Mouse (Mus musculus): ENCODE measurements at regions not wholly inside any gene's neighbourhood (a gene's known extent, or its start where the extent isn't known, plus 50 kb on each side); places are given as distances from the start of the nearest gene placed in this dataset.

DNA sequence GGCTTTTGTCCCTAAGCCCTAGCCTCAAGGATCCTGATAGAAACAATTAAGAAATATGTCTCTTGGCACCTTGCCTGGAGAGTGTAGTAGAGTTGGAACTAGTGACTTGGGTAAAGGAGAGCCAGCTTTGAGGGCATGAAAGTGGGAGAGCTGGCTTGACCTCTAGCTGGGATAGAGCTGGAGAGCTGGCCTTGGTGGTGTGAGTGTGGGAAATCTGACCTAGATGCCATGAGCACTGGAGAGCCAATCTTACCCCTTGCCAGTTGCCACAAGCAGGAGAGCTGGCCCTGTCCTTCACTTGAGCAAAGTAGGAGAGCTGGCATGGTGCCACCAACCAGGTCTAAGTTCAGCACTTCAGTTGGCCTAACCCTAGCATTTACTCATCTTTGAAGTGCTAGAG is 995.7 kb downstream of the Gsdmc2 start:
- peak; percentile 32 to 68 for DNase-seq

DNA sequence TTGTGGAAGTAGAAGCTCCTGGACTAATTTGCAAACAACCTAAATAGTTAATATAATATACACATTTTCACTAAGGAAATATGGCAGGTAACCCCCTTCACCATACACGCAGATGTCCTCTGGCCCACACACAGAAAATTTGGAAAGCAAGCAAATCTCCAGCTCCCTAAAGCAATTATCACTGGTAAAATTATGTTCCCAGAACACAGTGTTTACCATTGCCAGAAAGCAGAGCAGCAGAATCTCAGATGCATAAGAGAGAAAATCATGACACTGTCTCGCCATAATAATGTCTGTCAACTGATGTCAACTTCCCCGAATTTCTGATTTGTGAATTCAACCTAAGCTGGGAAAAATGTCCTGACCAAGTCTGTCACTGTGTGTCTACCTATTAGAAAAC is 999.1 kb downstream of the Gsdmc2 start:
- DNase-seq: no peak

DNA sequence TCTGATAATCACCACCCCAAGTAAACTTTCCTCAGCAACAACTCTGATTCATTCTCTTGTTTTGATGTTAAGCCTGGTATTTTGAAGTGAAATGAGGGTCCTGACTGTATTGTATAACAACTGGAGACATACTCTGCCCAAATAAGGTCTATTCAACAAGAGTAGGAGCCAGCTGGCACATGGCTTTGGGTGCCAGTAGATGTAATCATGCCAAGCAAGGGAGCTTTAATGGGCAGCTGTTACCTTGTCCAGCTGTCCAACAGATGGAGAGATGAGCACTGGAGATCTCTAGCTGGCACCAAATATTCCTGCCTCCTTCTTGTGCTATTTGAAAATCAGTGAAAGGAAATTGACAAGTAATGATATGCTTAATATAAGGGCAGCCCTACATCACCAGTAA is 1019.4 kb downstream of the Gsdmc2 start:
- DNase-seq: no peak

DNA sequence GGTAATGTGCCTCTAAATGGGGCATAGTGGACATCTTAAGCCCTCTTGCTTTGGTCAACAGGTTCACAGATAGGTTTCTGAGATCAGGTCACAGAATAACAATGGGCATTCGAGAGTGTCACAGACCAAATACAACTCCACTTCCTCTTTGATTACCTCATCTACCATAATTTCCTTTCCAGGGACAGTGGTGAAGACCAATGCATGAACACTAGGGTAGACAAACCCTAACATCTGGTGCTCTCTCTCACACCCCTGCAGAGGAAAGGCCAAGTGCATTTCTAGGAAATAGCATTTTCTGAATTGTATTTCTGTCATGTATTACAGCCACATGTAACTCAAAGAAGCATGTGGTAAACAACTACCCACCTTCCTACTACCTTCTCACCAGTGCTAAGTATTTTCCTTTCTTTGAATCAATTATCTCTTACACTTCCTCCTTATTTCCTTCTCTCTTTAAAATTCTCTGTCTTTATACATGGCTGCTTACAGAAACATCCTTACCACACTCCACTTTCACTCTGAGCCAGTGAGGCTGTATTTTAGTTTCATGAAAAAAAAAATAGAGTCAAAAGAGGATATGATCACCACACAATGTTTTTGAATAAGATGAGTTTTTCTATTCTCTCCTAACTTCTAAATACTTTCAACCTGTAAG is 1021.0 kb downstream of the Gsdmc2 start:
- DNase-seq: no peak

DNA sequence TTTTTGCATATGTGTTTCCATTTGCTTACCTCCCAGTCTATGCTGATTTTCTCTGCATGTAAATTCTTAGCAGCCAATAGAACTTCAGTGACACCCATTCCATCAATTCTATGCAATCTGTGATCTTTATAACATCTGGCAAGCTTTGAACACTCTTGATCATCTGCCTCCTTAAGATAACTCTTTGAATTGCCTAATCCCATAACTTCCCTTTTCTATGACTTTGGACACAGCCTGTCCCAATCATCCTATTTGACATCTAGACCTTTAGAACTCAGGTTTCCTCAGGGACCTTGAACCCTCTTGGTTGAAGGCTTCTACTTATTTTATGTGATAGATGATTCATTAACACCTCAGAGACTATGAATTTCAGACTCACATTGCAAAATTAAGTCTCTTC is 1022.7 kb downstream of the Gsdmc2 start:
- no peak for DNase-seq

DNA sequence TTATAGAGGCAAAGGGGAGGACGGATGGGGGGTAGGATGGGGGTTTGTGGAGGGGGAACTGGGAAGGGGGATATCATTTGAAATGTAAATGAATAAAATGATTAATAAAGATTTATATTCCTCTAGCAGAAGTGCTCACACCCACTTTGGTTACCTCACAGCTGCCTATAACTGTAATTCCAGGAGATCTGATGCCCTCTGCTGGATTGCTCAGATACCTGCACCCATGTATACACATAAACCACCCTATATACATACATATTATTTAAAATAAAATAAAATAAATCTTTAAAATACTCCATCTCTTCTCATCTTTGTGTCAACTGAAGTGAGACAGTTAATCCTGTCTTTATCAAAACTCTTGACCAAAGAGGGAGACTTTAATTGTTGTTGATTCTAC is 1031.9 kb downstream of the Gsdmc2 start:
- no peak for DNase-seq

DNA sequence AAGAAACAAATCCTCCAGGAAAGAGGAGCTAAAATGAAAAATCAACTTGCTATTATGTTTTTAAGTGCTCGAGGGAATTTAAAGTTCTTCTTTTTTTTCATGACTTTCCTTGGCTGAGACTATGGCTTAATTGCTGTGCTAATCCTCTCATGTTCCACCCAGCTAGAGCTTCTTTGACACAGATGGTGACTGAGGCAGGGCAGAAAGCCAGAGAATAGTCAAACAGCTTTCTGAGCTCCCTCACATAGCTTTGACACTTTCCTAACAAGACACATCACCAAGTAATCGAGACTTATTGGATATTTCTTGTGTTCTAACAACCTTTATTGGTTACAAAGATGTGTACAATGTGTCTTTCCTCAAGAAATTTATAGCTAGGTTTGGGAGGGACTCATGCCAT is 1033.0 kb downstream of the Gsdmc2 start:
- no peak for DNase-seq

DNA sequence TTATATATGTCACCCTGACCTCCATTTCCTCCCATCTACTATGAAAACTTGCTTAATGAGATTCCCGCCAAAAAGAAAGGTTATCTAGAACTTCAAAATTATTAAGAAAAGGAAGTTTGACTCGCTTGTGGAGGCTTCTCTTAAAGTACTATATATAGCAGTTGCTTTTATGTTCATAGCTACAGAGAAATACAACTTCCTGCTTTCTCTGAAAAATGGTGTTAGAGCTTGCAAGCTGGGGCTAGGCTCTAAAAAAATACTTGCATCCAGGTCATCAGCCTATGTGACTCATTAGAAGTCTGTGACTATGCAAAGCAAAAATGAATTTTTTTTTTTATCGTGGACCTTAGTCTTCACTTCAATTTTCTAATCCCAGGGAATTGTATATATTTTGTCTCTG is 1035.7 kb downstream of the Gsdmc2 start:
- no peak for DNase-seq

DNA sequence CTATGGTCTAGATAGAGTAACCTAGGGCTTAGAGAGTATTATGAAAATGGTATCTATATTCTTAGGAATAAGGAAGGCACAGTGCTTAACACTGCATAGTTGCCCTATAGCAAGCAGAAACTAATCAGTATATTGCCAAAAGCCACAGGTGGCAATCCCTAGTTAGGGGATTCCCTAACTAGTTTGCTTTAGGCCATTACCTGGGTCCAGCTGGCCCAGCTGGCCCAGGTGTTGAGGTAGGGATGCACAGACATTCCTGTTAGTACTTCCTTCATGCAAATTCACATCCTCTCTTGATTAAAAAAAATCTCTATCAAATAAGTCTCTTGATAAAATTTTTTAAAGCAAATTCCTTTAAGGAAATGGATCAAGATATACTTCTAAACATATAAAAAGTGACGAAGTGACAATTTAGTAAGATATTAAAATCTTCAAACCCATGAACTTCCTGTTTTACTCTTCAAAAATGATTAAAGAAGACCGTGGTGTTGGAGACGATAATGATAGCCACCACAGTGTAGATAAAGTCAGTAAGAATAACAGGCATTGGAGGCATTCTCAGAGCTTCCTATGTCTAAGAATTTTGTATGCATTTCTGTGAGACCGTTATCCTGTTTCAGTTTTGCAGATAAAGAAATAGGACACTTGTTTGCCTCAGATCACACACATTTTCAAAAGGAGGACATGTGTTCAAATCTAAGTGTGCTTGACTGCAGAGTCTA is 1036.7 kb downstream of the Gsdmc2 start:
- no peak for DNase-seq

DNA sequence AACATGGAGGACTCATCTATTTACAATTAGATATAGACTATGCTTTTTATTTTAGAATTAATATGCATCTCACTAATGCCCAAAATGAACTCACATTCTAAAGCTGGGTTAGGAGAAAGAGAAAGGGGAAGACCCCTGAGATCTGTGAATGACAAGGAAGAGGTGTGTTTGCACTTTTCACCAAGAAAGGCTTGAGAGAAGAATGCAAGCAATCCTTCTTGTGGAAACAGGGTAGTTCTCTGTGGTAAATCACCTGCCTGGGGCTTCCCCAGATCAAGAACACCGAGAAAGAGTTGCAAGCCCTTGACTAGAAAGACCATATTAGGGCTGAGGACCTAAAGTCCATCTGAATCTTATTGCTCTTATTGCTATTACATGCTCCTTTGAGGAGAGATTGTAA is 1037.6 kb downstream of the Gsdmc2 start:
- DNase-seq: no peak

DNA sequence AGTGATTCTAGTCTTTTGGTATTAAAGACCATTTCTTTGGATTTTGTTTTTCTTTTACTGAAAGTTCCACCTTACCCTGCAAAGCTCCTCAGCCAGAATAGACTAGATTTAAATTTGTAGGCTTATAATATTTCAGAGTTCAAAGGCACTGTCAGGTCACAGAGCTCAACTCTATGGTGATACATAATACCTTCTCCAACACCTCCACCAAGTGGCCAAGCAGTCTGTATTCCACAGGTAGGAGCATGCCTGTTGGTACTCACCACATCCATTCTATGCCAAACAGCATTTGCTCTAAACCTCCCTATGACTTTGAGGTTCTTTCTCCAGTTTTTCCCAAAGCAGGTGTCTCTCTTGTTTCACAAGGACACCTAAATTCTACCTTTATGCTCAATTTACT is 1042.2 kb downstream of the Gsdmc2 start:
- peak; percentile 29 to 39 for DNase-seq

DNA sequence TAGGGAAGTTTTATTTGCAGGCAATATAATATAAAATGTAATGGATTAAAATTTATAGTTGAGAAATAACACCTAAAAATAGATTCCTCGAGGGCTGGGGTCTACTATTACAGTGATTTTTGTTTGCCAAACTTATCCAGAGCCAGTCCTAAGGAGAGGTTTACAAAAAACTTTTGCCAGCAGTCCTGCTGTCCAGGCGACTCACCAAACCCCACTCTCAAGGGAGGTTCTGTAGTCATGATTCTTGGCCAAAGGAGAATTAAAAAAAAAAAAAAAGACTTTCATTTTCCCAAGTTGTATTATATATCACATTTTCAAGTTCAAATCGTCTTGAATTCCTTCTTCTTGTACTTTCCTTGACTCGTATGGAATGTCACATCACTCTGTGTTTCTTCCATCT is 1046.2 kb downstream of the Gsdmc2 start:
- no peak for DNase-seq

DNA sequence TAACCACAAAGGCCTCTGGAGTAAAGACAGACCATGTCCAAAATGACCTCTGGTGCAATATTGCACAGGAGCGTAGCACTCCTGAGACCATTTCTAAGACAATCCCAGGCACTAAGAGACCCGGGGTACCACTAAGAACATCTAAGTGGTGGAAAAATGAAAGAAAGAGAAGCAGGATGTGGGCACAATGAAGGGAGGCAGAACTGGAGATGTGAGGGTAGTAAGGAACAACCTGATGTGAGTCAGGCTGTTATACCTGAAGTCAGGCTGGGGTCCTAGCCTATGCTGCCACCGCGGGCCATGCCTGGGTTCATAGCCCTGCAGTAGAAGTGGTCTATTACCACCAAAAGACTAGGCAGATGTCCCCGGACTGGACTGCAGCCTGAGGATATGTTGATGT is 1051.4 kb downstream of the Gsdmc2 start:
- DNase-seq: no peak

DNA sequence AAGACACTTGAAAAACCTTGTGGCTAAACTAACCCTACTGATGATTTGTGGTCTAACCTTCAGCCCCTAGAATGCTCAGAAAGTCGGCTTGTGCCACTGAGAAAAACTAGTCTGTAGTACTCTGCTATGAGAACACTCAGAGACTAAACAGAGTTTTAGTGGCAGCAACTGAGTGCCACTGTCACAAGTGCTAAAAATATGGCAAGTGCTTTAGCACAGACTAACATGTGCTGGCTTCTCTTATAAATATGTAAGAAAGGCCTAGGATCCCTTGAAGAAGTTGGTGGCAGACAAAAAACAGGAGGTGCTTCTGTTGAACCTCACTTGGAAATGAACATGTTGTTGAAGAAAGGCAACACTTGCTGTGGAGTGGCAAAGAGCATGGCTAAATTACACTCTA is 1052.9 kb downstream of the Gsdmc2 start:
- no peak for DNase-seq

DNA sequence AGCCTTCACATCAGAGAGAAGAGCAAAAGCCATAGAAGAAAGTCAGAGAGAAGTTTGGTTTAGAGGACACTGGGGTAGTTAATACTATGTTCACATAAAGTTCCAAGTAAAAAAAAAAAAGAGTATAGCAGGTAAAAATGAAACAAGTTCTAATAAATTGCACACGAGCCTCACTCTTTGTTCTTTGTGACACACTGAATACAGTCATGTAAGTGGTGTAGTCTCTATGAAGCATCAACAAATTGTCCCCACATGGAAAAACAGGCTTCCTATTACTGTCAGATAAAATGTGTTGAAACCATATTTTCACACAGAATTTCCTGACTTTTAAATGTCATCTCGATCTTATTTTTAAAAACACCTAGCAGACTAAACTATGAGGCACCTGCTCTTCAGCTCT is 1057.2 kb downstream of the Gsdmc2 start:
- DNase-seq: no peak

DNA sequence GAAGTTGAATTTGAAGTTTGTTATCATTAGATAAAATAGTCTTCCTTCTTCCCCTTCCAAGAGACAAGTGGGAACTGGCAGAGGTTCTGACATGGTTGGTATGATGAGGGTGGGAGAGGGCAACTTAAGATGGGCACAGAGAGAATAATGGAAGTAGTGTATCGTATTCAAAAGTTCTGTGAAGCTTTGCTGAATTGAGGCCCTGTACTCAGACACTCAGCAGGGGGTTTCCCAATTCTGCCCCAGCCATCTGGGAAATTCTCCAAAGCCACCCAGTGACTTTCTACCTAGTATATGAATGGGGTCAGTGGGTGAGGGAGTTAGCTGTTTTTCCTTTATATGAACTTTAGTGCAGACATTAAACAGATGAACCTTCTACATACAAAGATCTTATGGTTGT is 1058.7 kb downstream of the Gsdmc2 start:
- DNase-seq: no peak

DNA sequence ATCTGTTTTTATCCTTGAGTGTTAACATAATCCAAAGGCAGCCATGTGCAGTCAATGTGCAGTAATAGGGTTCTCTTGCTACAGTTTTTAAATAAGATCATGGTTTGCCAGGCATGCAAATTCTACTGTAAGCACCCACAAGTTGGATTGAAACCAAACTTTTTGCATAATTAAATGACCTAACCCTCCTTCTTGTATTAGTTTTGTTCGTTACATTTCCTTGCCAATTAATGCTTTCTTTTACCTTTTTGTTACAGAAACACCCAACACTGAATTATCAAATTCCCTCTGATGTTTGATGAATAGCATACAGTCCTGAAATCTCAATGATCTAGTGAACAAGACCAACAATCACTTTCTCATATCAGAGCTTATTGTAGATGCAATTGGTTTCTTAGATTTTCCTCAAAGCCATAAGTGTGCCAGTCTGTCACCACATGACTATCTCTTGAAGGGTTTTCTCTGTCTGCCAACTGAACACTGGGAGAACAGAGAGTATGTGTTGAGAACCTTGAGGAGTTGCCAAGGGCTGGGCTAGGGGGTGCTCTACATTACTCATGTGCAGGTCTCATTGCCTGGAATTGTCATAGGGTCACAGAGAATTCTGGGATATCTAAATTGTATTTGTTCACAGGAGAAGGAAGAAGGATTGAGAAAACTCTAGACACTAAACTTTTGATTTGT is 1060.4 kb downstream of the Gsdmc2 start:
- DNase-seq: no peak

DNA sequence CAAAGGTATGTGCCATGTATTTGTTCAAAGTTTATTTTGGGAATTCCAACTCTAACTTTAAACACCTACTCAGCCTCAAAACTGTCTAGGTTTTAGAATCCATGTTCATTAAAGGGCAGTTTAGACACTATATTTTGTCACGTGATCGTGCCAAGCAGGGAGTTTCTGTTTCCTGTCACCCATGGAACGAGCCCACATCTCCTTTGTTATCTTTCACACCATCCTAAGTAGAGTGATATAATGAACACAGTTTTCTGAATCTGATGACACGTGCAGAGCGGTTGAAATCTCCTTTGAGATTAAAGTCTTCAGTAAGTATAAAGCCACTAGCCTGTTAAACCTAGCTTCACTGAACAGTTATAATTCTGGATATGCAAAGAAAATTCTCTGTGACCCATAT is 1066.1 kb downstream of the Gsdmc2 start:
- no peak for DNase-seq

DNA sequence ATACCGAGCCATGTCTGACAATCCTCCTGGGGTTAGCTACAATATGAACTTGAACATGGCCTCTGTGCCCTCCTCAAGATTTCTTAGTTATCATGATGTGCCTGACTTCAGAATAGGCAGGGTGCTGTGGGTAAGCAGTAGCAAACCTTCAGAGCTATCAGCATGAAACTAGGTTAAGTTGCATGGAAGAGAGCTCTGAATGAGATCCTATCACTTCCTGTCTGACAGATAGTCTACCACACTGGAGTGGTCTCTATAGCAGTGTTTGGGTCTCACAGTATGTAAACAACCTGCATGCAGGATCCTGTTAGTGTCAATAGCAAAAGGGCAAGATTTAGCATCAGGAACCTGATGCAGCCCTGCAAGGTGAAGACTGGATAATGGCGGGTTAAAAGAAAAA is 1092.3 kb downstream of the Gsdmc2 start:
- DNase-seq: no peak

DNA sequence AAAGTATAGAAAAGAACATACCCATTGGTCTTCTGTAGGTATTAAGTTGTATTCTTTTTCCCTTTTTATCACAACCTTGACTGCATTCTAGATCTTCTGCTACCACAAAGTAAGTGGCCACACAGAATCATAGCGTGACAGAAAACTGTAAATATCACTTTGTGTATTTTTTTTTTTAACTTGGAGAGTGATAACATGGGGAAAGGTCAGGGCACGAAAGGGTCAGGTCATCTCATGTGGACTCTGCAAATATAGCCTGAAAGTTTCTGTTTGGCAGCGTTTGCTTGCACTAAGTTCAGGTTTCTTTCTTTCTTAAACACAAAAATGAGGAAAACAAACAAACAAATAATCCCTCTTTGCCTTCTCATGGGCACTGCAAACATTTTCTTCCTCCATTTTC is 1101.1 kb downstream of the Gsdmc2 start:
- no peak for DNase-seq

DNA sequence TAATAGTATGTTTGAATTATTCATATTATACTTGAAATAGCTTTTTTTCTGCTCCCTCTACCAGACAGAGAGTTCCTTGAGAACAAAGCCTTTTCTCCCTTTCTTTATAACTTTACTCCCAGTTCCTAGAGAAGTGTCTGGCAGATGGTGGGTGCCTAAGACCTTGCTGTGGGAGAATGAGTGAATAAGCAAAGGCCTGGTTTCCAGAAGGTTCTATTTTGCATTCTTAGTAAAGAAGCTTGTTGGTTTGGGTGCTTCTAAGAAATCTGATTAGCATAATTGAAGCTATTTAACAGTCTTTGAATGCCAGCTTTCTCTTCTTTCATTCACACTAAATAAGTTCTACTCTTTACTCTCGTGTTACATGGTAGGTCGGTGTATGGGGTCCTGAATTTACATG is 1104.2 kb downstream of the Gsdmc2 start:
- DNase-seq: no peak

DNA sequence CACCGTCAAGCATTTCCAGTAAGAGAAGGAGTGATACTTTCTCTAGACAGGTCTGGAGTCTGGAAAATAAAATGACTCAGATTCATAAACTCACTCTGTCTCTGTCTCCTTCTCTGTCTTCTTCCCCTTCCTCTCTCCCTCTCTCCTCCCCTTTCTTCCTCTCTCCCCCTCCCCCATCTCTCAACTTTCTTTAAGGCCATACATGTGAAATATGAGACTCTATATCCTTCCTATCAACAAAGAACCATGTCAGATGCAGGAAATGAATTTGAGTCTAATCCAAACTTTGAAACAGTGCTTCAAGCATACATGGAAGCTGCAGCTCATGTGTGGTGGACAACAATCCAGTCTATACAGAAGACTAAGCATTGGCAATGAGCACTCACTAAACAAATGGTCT is 1109.6 kb downstream of the Gsdmc2 start:
- DNase-seq: no peak

DNA sequence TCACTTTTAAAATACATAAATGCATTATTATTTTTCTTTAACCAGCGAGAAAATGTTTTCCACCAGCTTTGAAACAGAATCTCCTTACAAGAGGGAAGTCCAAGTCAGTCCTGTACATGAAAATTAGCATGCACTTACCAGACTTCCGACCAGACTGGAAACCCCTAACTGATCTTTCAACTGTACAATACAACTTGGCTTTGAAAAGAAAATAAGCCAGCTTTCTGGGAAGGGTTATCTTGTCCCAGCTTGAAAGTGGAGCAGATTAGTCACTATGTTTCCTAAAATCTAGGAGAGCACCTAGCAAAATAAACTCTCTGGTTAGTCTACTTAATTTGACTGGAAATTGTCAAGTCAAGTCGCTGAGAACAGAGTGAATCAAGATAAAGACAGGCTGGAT is 1110.1 kb downstream of the Gsdmc2 start:
- DNase-seq: no peak

DNA sequence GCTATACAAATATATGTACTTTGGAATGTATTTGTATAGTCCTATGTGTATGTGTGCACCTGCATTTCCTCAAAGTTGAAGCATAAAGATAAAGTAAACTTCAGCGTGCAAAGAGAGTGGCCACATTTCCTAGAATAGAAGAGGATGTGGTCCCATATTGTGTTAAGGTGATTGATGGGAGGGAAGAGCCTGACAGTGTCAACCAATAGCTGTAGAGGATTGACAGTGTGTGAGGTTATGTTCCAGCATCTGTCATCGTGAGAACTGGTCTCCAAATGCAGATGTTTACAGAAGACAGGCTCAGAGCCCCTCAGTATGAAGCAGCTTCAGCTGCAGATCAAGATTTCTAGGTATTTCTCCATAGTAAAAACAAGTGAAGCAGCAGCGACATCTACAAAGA is 1114.5 kb downstream of the Gsdmc2 start:
- DNase-seq: no peak
